Mouse (Mus musculus): Measurements from ENCODE around the gene Usp48. TPM values are rescaled to one million over a fixed set of nuclear protein-coding genes. Genes with fewer than 3 reads are reported as not detected.
A peak's percentile ranks its signal among the peaks of the same experiment; 100 is the strongest.

Gene Usp48
- total RNA-seq, 2 experiments from 2014 or later: 111 to 136 TPM

DNA sequence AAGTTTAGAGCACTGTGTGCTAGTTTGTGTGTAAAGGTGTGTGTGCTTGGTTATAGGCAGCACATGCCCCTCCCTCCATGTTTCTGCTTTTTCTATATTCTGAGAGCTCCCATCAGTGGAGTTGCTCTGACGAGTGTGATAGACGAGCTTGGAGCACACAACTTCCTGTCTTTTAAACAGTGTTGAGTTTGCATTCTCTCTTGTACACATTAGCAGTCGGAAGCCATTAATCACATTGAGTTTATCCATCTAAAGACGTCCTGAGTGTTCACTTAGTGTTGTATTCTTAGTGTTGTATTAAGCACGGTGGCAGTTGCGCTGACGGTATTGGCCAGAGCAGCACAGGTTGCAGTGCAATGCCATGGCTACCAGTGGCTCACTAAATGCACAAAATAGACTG, 15.7 kb downstream of the Usp48 start:
- DNase-seq (ENCODE audit: low spot score in 2 of 2): no peak

GRCm38 (mm10) chr4:137609702-137610101, 16.1 kb downstream of the Usp48 start:
- no peak for DNase-seq (ENCODE audit: low spot score in 2 of 2)

DNA sequence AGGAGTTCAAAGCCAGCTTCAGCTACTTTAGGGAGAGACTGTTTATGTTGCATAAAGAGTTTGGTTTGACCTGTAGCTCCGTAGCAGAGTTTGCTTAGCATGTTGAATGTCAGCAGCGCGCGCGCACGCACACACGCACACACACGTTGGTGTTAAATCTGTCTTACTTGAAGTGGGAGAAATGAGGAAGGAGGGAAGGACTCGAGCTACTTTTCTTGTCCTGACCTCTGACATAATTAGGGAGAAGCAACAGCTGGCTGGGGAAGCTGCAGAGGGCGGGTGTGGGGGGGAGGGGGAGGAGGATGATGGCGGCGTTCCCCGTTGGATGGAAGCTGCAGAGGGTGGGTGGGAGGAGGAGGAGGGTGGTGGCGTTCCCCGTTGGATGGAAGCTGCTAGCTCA, 16.7 kb downstream of the Usp48 start:
- no peak for DNase-seq (ENCODE audit: low spot score in 2 of 2)

GRCm38 (mm10) chr4:137622847-137623246, 29.3 kb downstream of the Usp48 start:
- no peak for DNase-seq (ENCODE audit: low spot score in 2 of 2)

DNA sequence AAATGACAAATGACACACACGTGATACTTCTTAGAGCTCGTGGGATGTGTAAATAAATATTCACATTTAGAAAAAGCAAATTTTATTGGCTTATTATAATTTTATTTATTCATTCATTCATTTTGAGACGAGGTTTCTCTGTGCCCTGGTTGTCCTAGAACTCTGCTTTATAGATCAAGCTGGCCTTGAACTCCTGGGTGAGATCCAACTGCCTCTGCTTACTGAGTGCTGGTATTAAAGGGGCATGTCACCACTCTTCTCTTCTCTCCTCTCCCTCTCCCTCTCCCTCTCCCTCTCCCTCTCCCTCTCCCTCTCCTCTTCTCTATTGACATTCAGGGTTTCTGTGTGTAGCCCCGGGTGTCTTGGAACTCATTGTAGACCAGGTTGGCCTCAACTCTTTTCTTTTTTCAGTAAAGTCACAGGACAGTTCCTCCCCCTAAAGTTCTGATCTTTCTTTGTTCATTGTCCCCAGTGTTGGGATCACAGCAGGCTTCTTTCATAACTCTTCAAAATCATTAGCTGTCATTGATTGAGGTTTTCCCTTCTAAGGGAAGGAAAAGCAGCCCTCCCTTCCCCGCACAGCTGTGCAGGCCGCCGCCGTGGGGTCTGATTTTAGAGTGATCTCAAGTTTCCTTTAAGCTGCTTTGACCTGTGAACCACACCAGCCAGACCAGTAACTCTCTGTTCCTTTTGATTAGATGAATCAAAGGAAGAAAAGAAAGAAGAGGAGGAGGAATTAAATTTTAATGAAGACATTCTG, 34.1 kb downstream of the Usp48 start:
- DNase-seq (ENCODE audit: low spot score in 2 of 2): no peak

DNA sequence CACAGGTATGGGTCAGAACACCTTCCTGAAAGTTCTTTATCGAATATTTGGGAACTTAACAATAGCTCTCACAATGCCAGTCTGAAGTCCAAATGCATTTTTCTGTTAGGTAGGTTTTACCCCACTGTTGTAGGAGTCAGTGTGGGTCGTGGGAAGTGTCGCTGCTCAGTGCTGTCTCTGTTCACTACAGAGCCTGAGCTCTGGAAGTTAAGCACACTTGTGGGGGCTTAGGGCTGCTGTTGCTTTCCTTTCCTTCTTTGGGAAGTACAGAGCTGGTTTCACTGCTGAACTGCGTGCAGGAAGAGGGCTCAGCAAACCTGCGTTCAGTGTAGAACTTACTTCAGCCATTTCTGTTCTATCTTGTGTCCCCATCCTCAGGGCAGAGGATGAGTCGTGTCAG, 34.8 kb downstream of the Usp48 start:
- no peak for DNase-seq (ENCODE audit: low spot score in 2 of 2)

DNA sequence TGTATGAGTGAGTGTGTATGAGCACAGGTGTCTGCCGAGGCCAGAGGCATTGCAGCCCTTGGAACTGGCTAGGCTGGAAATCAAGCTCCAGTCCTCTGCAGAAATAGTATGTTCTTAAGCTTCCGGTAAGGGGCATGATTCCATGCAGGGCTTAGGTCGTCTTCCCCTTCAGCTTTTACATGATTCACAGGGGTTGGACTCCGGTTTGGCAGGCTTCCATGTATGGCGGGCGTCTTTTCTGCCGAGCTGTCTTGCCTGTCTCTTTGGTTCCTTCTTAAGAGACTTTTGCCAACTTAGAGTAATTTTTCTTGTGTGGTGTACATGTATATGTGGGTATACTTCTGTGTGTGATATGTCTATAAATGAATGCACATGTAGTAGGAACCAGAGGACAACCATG, 35.8 kb downstream of the Usp48 start:
- DNase-seq (ENCODE audit: low spot score in 2 of 2): no peak

DNA sequence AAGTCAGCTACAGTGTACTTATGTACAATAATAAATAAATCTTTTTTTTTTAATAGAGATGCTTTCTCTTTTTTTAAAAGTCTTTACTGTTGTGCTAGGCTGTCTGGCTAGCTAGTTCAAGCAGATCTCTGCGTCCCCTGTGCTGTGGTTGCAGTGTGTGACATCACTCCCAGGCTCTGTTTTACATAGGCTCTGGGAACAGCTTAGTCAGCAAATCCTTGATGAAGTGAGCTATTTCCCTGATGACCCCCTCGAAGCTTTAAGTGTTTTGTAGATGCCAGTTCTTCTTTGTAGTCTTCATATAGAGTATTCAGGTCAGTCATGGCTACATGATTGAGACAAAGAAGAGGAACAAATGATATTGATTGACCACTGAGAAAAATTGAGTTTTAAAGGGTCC, 36.6 kb downstream of the Usp48 start:
- DNase-seq (ENCODE audit: low spot score in 2 of 2): no peak

GRCm38 (mm10) chr4:137631596-137631995, 38.0 kb downstream of the Usp48 start:
- no peak for DNase-seq (ENCODE audit: low spot score in 2 of 2)

- no peak for DNase-seq (ENCODE audit: low spot score in 2 of 2)
These were observed 39.8 kb downstream of the Usp48 start for GRCm38 (mm10) chr4:137633394-137633793.

GRCm38 (mm10) chr4:137636597-137636996, 43.0 kb downstream of the Usp48 start:
- no peak for DNase-seq (ENCODE audit: low spot score in 2 of 2)

GRCm38 (mm10) chr4:137641556-137641955, 48.0 kb downstream of the Usp48 start:
- DNase-seq (ENCODE audit: low spot score in 2 of 2): no peak

- no peak for DNase-seq (ENCODE audit: low spot score in 2 of 2)
These were observed 48.5 kb downstream of the Usp48 start for GRCm38 (mm10) chr4:137642101-137642500.

DNA sequence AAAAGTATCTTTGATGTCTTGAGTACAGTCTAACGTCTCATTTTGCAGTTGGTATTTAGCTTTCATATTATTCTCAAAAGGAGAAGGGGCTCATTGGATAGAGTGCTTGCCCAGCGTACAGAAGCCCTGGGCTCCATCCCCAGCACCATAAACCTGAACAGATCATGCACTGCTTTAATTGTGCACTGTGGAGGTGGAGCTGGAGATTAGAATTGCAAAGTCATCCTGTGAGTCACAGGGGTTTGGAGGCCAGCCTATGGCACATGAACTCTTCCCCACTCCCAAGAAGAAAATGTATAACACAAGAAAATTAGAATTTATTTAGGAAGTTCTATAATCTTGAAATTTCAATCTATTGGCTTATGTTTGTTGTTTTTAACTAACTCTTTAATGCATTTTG, 49.9 kb downstream of the Usp48 start:
- no peak for DNase-seq (ENCODE audit: low spot score in 2 of 2)

DNA sequence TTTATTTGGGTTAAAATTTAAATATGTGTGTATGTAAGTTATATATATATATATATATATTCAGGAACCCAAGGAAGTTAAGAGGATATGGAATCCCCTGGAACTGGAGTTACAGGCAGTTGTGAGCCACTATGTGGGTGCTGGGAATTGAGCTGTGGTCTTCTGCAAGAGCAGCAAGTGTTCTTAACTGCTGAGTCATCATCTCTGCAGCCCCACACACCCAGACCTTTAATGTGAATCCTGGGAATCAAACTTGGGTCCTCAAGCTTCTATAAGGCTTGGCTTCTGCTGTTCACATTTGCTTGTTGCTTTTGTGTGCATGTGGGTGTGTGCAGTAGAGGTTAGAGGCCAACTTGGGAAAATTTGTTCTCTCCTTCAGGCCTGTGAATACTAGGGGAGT, 52.7 kb downstream of the Usp48 start:
- DNase-seq (ENCODE audit: low spot score in 2 of 2): no peak

DNA sequence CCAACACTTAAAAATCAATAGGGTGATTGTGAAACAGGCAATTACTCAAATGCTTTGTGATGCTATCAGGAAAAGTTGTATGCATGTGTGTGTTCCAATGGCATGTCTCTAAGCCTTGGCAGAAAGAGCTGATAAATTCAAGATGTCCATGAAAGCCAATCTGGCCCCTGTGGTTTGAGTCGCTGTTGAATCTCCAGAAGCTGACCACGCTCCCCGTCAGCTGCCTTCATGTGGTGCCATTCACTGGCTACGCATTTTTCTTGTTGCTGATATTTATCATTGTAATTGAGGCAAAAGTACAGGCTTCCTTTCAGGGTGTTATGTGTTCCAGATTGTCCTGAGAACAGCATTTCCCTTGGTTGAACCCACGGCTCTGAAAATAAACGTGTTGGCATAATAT, 54.1 kb downstream of the Usp48 start:
- DNase-seq (ENCODE audit: low spot score in 2 of 2): no peak

- no peak for DNase-seq (ENCODE audit: low spot score in 2 of 2)
These were observed 54.7 kb downstream of the Usp48 start for GRCm38 (mm10) chr4:137648230-137648629.

GRCm38 (mm10) chr4:137650912-137651311, 57.4 kb downstream of the Usp48 start:
- no peak for DNase-seq (ENCODE audit: low spot score in 2 of 2)

DNA sequence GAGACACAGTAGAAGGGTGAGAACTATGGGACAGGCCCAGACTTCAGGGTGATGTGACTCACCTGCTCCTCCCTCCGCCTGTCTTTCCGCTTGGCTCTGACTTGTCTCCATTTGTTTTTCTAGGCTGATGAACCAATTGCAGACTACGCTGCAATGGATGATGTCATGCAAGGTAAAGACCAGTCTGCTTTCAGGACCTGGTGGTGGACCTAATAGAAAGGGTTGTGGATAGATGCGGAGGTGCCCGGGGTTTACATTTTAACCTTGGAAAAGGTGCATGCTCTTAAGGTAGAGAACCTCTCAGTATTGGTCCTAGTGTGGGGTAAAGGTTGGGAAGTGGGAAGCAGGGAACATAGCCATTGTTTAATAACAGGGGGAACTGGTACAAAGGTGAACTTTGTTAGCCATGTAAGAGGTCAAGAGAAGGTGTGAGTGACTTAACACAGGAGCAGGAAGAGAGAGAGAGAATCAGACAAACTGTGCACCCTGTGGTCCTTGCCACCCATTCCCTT, 59.3 kb downstream of the Usp48 start:
- no peak for DNase-seq (ENCODE audit: low spot score in 2 of 2)

DNA sequence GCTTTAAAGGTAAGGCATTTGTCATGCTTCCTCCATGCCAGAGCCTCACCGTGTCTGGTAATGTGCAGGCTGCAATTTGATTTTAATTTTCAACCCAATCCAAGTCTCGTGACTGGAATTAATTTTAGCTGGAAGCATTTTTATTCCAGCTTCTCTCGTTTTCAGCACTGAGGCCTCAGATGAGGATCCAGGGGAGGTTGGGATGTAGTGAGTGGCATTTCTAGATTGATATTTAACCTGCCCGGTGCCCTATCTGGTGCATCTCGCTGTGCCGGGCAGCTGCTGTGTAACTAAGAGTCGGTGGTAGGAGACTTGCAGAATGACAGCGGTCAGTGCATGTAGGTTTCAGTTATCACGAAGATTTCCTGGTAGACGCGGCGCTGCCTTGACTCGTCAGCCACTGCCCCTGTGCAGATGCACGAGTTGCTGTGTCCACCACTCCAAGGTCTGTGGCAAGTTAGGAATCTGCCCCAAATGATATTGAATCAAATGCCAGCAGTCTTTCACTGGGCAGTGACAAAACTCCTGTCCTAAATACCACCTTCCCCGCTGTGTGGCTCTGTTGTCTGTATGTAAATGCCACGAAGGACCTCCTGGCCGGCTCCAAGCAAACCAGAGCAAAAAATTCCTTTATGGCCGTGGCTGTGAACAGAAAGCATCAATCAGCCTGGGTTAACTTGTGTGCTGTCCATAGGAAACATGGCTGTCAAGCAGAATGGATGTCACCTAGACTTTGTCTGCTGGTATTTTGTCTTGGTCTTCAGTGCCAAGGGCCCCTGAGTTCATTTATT, 61.9 kb downstream of the Usp48 start:
- no peak for DNase-seq (ENCODE audit: low spot score in 2 of 2)

DNA sequence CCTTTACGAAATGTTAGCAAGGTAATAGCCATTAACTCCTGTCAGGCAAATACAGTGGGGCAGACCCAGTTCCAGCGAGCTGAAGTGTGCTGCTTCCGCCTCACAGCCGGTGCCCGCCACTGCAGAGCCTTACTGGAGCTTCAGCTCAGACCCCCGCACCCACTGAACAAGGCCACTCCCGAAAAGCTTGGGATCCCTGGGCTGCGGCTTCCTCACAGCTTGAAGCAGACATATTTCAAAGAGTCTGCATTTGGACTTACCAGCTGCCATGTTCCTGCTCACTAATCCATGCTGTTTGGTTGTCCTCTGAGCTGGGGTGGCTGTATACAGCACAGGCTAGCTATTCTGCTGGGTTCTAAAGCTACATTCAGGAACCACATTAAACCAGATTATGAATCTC, 64.1 kb downstream of the Usp48 start:
- peak in 1 of 2 experiments; percentile 55 for DNase-seq (ENCODE audit: low spot score in 2 of 2)

GRCm38 (mm10) chr4:137659541-137659940, 66.0 kb downstream of the Usp48 start:
- no peak for DNase-seq (ENCODE audit: low spot score in 2 of 2)
